Mouse (Mus musculus) lung, postnatal 0 days (tissue): ENCODE measurements at regions not wholly inside any gene's neighbourhood (a gene's known extent, or its start where the extent isn't known, plus 50 kb on each side); places are given as distances from the start of the nearest gene placed in this dataset.
A peak's percentile ranks its signal among the peaks of the same experiment; 100 is the strongest.

Experiments used
- ATAC-seq: fragments of 200-750 bp; cut with Nextera tagmentation; 2 replicates; pipeline ENCODE4 v1.8.0; 2017; ENCODE audit warnings: moderate library complexity
- DNase-seq: peaks from one replicate; pipeline ENCODE4 v3.0.0-alpha.2; 2016; ENCODE audit warnings: low spot score
- H3K27ac ChIP-seq: fragments of 300-500 bp; sonication (generic); 2 replicates; pipeline ENCODE4 v1.5.1; 2014; ENCODE audit warnings: antibody characterized with exemption, mild to moderate bottlenecking, low read length, mixed read lengths
- H3K27me3 ChIP-seq: fragments of 300-500 bp; sonication (generic); replicated peaks from 2 replicates; pipeline ENCODE4 v1.6.1; 2014; ENCODE audit warnings: low read length, mixed read lengths; ENCODE audit not compliant: insufficient read depth
- H3K36me3 ChIP-seq: fragments of 300-500 bp; sonication (generic); 2 replicates; pipeline ENCODE4 v1.6.1; 2014; ENCODE audit warnings: low read length, mixed read lengths; ENCODE audit not compliant: insufficient read depth
- H3K4me1 ChIP-seq: fragments of 300-500 bp; sonication (generic); 2 replicates; pipeline ENCODE4 v1.6.1; 2014; ENCODE audit warnings: antibody characterized with exemption, low read depth, low read length, mixed read lengths; ENCODE audit not compliant: insufficient read depth
- H3K4me2 ChIP-seq: fragments of 300-500 bp; sonication (generic); replicated peaks from 2 replicates; pipeline ENCODE4 v1.6.1; 2014; ENCODE audit warnings: low read depth, mild to moderate bottlenecking, low read length, moderate library complexity, mixed read lengths
- H3K4me3 ChIP-seq: fragments of 300-500 bp; sonication (generic); 2 replicates; pipeline ENCODE4 v1.5.1; 2014; ENCODE audit warnings: low read depth, low read length
- H3K9ac ChIP-seq: fragments of 300-500 bp; sonication (generic); replicated peaks from 2 replicates; pipeline ENCODE4 v1.6.1; 2014; ENCODE audit warnings: low read depth, mild to moderate bottlenecking
- H3K9me3 ChIP-seq: fragments of 300-500 bp; sonication (generic); 2 replicates; pipeline ENCODE4 v1.6.1; 2016; ENCODE audit warnings: low read length, mixed read lengths
- CTCF ChIP-seq: IDR thresholded peaks from 2 replicates; pipeline ENCODE4 v1.5.1; 2016; ENCODE audit warnings: antibody characterized with exemption, mild to moderate bottlenecking
- EP300 ChIP-seq: IDR thresholded peaks from 2 replicates; pipeline ENCODE4 v1.6.1; 2016; ENCODE audit warnings: antibody characterized with exemption, mild to moderate bottlenecking, control low read depth
- WGBS: fragments of 180-500 bp; shearing (Covaris S2); extraction: QIAGEN DNeasy Blood & Tissue Kit; methylation state at CpG from one replicate; pipeline ENCODE4 v1.1.7; 2014; 5-methylcytosine and 5-hydroxymethylcytosine counted together

DNA sequence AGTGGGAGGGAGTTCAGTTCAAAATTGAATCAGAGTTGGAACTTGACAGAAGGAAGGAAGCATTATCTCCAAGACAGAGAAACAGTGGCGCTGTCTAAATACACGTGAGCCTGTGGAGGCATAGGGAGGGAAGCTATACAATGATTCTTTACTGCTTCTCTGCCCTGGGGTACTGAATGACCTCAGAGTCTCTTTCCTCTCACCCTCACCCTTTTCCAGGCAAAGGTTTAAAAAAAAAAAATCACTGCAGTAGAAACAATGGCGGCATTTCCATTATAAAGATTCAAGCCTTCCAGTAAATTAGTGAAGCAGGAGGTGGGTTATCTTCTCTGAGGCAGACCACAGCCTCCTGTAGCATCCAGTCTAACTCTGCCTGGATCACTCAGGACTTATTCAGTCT lies 112.2 kb upstream of the Plxna2 start:
- ATAC-seq (no peak), DNase-seq (no peak)
- TF ChIP-seq EP300 (no peak), CTCF (no peak)
- H3K9me3 ChIP-seq: no peaks in the 10 kb centered on the region
- no peak overlapping the region for H3K9ac ChIP-seq
- no peak overlapping the region for H3K27ac ChIP-seq
- H3K4me2 ChIP-seq: no peak overlapping the region
- no peaks in the 10 kb centered on the region for H3K36me3 ChIP-seq
- no peak overlapping the region for H3K4me3 ChIP-seq
- no peaks in the 10 kb centered on the region for H3K4me1 ChIP-seq
- WGBS: 33% methylated on average over 3 of the region's 3 CpGs
- H3K27me3 ChIP-seq: no peaks in the 10 kb centered on the region

DNA sequence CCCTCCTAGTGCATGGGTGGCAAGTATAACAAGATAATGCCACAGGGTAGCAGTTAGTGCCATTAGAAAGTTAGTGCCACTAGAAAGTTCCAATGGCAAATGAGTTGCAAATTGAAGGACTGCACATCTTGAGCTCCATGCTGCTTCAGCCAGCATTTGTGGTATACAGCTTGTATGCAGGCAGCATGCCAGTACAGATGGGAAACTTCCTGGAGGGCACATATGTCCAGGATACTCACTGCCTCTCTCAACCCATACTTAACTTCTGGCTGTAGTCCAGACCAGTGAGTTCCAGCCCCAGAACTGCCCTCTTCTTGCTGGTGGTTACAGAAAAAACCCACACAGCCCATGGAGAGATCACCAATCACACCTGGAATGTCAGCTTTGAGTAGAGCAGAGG lies 113.8 kb upstream of the Plxna2 start:
- TF ChIP-seq EP300 (no peak), CTCF (no peak)
- H3K36me3 ChIP-seq: no peaks in the 10 kb centered on the region
- DNase-seq (no peak), ATAC-seq (no peak)
- no peak overlapping the region for H3K4me3 ChIP-seq
- H3K9ac ChIP-seq: no peak overlapping the region
- no peak overlapping the region for H3K27ac ChIP-seq
- H3K9me3 ChIP-seq: no peaks in the 10 kb centered on the region
- H3K4me1 ChIP-seq: no peaks in the 10 kb centered on the region
- no peak overlapping the region for H3K4me2 ChIP-seq
- no peaks in the 10 kb centered on the region for H3K27me3 ChIP-seq

DNA sequence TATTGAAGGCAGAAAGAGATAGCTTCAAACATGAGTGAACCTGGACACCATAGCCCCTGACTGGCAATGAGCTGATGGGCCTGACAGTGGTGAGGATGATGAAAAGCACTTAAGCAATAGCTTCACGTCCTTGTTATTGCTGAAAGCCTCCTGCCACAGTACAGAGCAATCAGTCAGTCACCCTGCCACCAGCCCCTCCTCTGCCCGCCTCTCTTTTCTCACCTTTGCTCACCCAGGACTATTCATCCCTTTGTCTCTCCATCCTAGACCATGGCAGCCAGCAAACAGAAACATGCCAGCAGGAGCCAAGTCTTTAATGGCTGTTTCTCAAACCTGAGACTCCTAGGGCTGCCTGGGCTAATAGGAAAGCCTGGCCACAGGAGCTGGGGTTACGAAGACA lies 114.5 kb upstream of the Plxna2 start:
- no peak overlapping the region for H3K9ac ChIP-seq
- WGBS: 42% methylated on average over 3 of the region's 3 CpGs

DNA sequence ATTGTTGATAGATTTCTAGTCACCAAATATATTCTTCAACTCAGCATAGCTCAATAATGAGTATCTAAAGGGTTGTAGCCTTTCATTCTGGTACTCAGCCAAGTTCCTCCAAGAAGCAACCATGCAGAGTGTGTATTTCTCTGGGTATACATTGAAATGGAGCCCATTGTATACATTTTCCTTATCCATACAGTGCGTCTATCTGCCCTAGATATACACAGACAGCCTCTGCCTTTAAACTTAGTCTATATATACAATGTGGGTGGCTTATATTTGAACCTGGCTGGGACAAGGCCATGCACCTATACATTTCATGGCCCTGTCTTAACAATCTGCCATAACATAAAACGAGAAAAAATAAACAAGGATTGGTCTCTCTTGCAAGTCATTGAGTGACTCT lies 121.6 kb upstream of the Plxna2 start:
- H3K27ac ChIP-seq: no peak overlapping the region
- no peak for DNase-seq
- no peak overlapping the region for H3K4me2 ChIP-seq
- H3K4me1 ChIP-seq: no peaks in the 10 kb centered on the region
- H3K9me3 ChIP-seq: no peaks in the 10 kb centered on the region
- H3K4me3 ChIP-seq: no peak overlapping the region
- no peak for ATAC-seq
- H3K36me3 ChIP-seq: no peaks in the 10 kb centered on the region
- no peaks in the 10 kb centered on the region for H3K27me3 ChIP-seq
- H3K9ac ChIP-seq: no peak overlapping the region
- TF ChIP-seq CTCF (no peak), EP300 (no peak)
- WGBS: 33% methylated on average over 2 of the region's 2 CpGs

More for the DNA sequence above, 114.5 kb upstream of the Plxna2 start:
- ATAC-seq (no peak), DNase-seq (no peak)
- Histone ChIP-seq H3K9me3 (no peaks in the 10 kb centered on the region), H3K4me3 (no peak overlapping the region), H3K27me3 (no peaks in the 10 kb centered on the region), H3K4me1 (no peaks in the 10 kb centered on the region), H3K4me2 (no peak overlapping the region), H3K27ac (no peak overlapping the region), H3K36me3 (no peaks in the 10 kb centered on the region)
- TF ChIP-seq EP300: no peak
- no peak for TF ChIP-seq CTCF

DNA sequence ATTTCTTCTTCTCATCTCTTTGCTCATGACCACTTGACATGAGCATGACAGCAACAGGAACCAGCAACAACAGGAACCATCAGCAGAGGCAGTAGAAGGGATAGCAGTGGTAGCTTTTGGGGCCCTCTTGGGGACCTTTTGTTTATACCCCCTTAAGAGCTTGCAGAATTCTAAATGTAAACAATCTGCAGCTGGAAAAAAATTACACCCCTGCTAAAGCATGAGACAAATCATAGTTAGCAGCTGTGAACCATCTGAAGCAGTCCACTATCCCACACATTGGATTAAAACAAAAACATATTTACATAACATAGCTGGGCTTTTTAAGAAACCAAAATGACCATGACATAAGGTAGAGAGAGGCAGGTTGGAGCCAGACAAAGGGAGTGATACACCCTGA lies 126.9 kb upstream of the Plxna2 start:
- ATAC-seq (peak; percentile 19; the same call in 1 of the 2 replicates), DNase-seq (peak; percentile 39)
- Histone ChIP-seq H3K36me3 (no peaks in the 10 kb centered on the region), H3K4me2 (no peak overlapping the region), H3K27ac (no peak overlapping the region), H3K4me1 (no peaks in the 10 kb centered on the region), H3K4me3 (no peak overlapping the region), H3K9ac (no peak overlapping the region), H3K27me3 (no peaks in the 10 kb centered on the region), H3K9me3 (no peaks in the 10 kb centered on the region)
- TF ChIP-seq CTCF (no peak), EP300 (no peak)

DNA sequence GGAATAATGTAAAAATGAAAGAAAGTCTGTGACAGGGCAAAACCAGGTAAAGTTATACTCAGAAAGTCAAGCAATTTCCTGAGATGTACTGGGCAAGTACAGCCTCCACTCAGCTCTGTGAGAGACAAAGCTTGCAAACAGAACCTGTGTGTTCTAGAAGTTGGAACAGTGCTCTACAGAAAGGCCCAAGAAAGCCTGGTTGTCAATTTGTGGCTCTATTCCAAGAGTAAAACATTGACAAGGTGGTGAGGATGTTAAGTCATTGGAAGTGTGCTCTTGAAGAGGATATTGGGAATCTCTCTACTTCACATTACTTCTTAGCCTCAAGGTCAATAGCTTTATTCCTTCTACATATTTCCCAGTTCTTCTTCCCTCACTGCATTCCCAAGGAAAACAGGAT lies 129.9 kb upstream of the Plxna2 start:
- Histone ChIP-seq H3K4me1 (no peaks in the 10 kb centered on the region), H3K27ac (no peak overlapping the region), H3K9me3 (no peaks in the 10 kb centered on the region), H3K4me2 (no peak overlapping the region), H3K9ac (no peak overlapping the region), H3K27me3 (no peaks in the 10 kb centered on the region), H3K36me3 (no peaks in the 10 kb centered on the region), H3K4me3 (no peak overlapping the region)
- ATAC-seq: no peak
- TF ChIP-seq CTCF (no peak), EP300 (no peak)
- no peak for DNase-seq

DNA sequence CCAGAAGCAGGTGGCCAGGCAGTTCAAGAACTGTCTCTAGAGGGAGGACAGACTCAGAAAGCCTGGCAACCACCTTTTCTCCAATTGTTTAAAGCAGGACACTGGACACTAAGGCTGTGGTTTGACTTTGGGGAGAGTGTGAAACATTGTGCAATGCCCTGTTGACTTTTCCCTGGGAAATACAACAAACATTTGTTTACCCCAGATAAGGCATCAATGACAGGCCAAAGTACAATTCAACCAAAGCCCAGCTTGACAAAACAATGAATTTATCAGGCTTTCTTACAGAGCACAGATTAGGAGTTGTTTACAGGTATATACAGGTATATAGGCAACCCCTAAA lies 135.3 kb upstream of the Plxna2 start:
- Histone ChIP-seq H3K4me1 (no peaks in the 10 kb centered on the region), H3K4me3 (no peak overlapping the region), H3K27ac (no peak overlapping the region), H3K9ac (no peak overlapping the region), H3K9me3 (no peaks in the 10 kb centered on the region), H3K36me3 (no peaks in the 10 kb centered on the region), H3K27me3 (no peaks in the 10 kb centered on the region), H3K4me2 (no peak overlapping the region)
- DNase-seq (no peak), ATAC-seq (no peak)
- TF ChIP-seq CTCF: no peak
- no peak for TF ChIP-seq EP300
